Mouse (Mus musculus) C2C12 (cell line): ENCODE results near the gene Samm50.

ENCODE experiments used
- CEBPB ChIP-seq: IDR thresholded peaks from one replicate; pipeline ENCODE4 v1.6.1; 2011; ENCODE audit warnings: low read depth, mild to moderate bottlenecking, control low read depth, moderate library complexity
- CTCF ChIP-seq: IDR thresholded peaks from one replicate; pipeline ENCODE4 v1.5.1; 2011; ENCODE audit not compliant: control insufficient read depth, insufficient read depth, insufficient read length
- USF1 ChIP-seq: IDR thresholded peaks from one replicate; pipeline ENCODE4 v1.6.1; 2011; ENCODE audit warnings: low read depth, mild to moderate bottlenecking, control low read depth, moderate library complexity

DNA sequence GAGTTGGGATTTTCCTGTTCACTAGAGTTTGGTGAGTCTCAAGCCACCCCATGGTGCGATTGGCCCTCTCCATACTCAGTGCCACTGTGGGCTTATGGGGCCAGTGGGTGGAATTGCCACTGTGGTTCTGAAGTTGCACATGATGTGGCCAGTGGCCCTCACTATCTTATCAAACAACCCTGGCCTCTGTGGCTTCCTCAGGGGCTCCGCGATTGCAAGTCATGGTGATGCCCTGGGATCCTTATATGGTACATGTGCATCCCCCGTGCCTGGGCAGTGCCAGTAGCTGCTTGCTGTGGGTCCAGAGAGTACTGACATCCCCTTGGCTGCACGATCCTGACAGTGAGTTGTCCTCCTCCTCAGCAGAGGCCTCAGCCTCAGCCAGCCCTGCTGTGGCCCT, 64.8 kb downstream of the Samm50 start:
- TF ChIP-seq USF1 = no peak
- no peak for TF ChIP-seq CEBPB
- no peak for TF ChIP-seq CTCF
